Mouse (Mus musculus) megakaryocyte-erythroid progenitor cell, adult 5-6 weeks (primary cell): ENCODE measurements around the gene Ddx27. TPM values are rescaled to one million over a fixed set of nuclear protein-coding genes. Genes with fewer than 3 reads are reported as not detected.

Experiments used
- ATAC-seq: replicated peaks from 2 replicates; pipeline ENCODE4 v1.8.0; 2016; ENCODE audit warnings: mild to moderate bottlenecking, inconsistent platforms; ENCODE audit not compliant: severe bottlenecking, poor library complexity, low FRiP score, low TSS enrichment
- total RNA-seq, 2 experiments: library from RNA; stranded (forward) in 1 of 2; stranded (reverse) in 1 of 2; fragments of 200-1000, 215-1000 nt in 1 of 2; fragments of >200 nt in 1 of 2; fragmentation: Nextera tagmentation in 1 of 2; gene quantifications; 2 replicates each; pipeline ENCODE4 v1.2.3; 2014 to 2017

The Ddx27 gene
- total RNA-seq, 2 experiments from 2014 or later: 95.3 to 178 TPM

DNA sequence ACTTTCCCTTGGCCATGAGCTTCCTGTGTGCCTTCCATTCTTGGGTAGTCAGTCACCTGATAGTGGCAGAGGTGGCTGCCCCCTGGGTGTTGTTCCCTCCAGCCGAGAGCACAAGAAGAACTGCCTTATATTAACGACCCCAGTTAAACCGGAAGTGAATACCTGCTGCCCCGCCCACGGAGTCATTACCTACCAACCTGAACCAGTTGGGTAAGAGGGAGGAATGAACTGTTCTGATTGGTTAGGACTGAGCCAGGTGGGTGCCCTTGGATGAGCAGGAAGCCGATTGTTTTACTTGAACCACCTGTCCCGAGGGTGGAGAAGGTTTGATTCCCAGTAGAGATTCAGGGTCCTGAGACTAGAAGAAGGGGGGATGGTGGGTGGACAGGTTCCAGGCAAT lies 63.5 kb downstream of the Ddx27 start:
- ATAC-seq: no peak

DNA sequence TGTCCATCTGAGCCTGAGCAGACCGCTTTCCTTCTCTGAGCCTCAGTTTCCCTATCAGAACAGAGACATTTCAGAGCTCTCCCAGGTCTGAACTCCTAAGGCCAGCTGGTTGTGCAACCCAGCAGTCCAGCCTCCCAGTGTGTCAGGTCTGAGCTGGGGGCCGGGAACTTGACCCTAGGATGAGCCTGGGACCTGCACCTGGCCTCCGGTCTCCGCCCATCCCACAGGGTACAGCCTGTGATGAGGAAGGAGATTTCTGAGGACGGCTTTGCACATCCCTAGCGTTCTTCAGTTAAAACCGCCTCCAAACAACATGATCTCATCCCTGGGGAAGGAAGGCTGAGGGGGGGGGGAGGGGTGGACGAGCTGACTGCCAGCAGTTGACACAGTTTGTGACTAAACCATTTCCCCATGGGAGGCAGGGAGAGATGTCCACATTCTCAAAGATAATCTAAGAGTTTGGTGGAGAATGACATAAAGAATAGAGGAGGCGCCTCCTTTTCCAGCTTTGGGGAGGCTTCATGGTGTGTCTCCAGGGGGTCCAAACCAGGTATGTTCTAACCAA lies 64.0 kb downstream of the Ddx27 start:
- no peak for ATAC-seq

DNA sequence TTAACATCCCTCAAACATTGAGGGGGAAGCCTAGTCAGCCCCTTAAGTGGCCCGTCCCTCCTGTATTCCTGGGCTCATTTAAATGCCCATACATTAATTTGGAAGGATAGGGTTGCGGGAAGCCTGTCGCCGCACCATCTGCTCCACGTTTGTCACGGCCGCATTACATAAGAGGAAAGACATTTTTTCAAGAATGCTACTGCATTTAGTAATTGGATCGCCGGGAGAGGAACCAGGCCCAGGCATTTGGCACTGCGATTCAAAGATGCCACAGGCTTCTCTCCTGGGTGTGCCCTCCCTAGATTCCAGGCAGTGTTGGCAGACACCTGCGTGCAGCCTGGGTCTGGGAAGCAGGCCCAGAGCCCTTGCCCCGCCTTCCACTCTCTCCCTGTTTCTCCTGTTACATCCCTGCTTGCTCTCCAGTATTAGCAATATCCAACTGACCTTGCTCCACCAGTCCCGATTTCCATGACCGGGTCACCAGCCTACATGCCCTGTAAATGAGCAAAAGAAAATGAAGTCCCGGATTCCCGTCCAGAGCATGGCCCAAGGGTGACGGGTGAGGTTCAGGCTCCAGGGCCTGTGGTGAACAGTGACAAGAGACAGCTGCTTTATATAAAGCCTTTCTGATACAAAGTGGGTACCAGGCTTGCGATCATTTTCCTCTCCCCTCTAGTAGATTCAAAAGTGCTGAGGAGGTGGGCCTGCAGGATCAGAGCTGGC lies 64.7 kb downstream of the Ddx27 start:
- no peak for ATAC-seq

DNA sequence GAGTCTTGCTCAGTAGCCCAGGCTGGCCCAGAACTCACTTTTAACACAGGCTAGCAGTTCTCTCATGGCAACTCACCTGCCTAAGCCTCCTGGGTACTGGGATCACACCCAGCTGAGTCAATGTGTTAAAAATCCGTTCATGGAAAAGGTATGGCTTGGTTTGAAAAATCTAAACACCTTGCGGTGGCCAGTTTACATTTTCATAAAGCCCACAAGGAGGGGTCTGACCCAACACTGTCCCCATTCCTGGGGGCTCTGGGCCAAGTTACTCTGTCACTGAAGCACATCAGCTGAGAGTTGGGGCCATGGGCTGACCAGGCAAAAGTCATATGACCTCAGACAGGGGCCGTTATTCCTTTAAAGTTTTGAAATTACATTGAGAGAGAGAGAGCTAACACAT lies 65.4 kb downstream of the Ddx27 start:
- ATAC-seq: no peak

DNA sequence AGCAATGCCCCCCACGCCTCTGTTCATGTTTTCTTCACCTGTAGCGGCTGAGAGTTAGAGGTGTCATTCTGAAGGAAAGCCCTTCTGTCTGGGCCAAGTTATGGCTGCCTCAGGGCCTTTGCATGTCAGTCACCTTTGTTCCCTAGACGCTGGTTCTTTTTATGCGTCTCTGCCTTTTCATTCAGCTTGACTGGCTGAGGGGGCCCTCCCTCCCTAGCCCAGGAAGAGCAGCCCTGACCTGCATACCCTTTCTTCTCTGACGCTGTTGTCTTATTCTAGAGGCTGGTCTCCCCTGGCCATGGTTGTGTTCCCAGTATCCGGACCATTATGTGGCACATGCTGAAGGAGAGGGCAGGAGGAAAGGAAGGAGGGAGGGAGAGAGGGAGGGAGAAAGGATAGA lies 66.1 kb downstream of the Ddx27 start:
- no peak for ATAC-seq

DNA sequence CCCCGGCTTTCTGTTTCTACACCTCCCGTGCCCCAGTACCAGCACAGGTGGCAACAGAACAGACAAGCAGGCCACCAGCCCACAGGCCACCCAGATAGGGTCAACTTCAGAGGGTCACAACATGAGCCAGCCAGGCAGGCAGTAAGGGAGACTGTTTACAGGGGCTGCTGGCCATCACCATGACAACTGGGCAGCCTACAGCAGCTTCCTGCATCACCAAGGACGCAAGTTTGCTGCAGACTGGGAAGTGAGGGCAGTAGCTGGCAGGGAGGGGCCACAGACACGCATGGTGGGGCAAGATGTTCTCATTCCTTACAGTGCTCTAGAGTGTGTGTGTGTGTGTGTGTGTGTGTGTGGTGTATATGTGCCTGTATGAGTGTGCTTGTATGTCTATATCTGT lies 66.6 kb downstream of the Ddx27 start:
- peak; percentile 25; the same call in 1 of the 2 replicates for ATAC-seq

Other genes starting within 250 kb of the Ddx27 start
- 1.6 and 5.0 TPM in 2 replicates for gene Trp53rkb, start 222.7 kb upstream of the Ddx27 start, total RNA-seq (2014; fragmentation: Nextera tagmentation)
- 2.4 and 3.1 TPM in 2 replicates for gene Trp53rkb, start 222.7 kb upstream of the Ddx27 start, total RNA-seq (2017)
- 21.0 and 31.0 TPM in 2 replicates for gene Arfgef2, start 209.6 kb upstream of the Ddx27 start, total RNA-seq (2014; fragmentation: Nextera tagmentation)
- 20.2 and 22.7 TPM in 2 replicates for gene Arfgef2, start 209.6 kb upstream of the Ddx27 start, total RNA-seq (2017)
- 137 and 147 TPM in 2 replicates for gene Cse1l, start 109.2 kb upstream of the Ddx27 start, total RNA-seq (2014; fragmentation: Nextera tagmentation)
- 146 and 222 TPM in 2 replicates for gene Cse1l, start 109.2 kb upstream of the Ddx27 start, total RNA-seq (2017)
- gene Stau1, start 18.9 kb upstream of the Ddx27 start, total RNA-seq (2014; fragmentation: Nextera tagmentation): 51.3 and 62.6 TPM in 2 replicates
- gene Stau1, start 18.9 kb upstream of the Ddx27 start, total RNA-seq (2017): 42.5 and 48.4 TPM in 2 replicates
- gene Znfx1, start 47.8 kb downstream of the Ddx27 start, total RNA-seq (2014; fragmentation: Nextera tagmentation): 21.1 and 35.0 TPM in 2 replicates
- 14.2 and 23.7 TPM in 2 replicates for gene Znfx1, start 47.8 kb downstream of the Ddx27 start, total RNA-seq (2017)
- 0.35 and 1.4 TPM in 2 replicates for gene Kcnb1, start 175.0 kb downstream of the Ddx27 start, total RNA-seq (2014; fragmentation: Nextera tagmentation)
- gene Kcnb1, start 175.0 kb downstream of the Ddx27 start, total RNA-seq (2017): 0.04 TPM in 1 of 2 replicates, not detected in the other
- gene Ptgis, start 225.4 kb downstream of the Ddx27 start, total RNA-seq (2014; fragmentation: Nextera tagmentation): not detected in 2 replicates
- not detected in 2 replicates for gene Ptgis, start 225.4 kb downstream of the Ddx27 start, total RNA-seq (2017)